Mouse (Mus musculus): Measurements from ENCODE around the gene Dld.

- no peak for TF ChIP-seq USF1 (IDR thresholded peaks at IDR 0.05; ENCODE audit: low read depth, low read length)
- TF ChIP-seq CTCF (IDR thresholded peaks at IDR 0.05 in 2 of 3, conservative IDR thresholded peaks at IDR 0.05 in 1 of 3; ENCODE audit: control insufficient read depth in 1 of 3, insufficient read depth in 1 of 3, low read depth in 2 of 3, low read length in 3 of 3, poor library complexity in 1 of 3, severe bottlenecking in 1 of 3) = no peak
- TF ChIP-seq MAFK (IDR thresholded peaks at IDR 0.05; ENCODE audit: borderline replicate concordance, low read depth, low read length) = no peak
- TF ChIP-seq HCFC1 (IDR thresholded peaks at IDR 0.05; ENCODE audit: low read depth, low read length) = no peak
- TF ChIP-seq EP300 (IDR thresholded peaks at IDR 0.05; ENCODE audit: low read depth in 1 of 2, low read length in 2 of 2) = no peak
- TF ChIP-seq POLR2A (IDR thresholded peaks at IDR 0.05; ENCODE audit: control insufficient read depth in 1 of 2, insufficient read depth in 1 of 2, low read depth in 1 of 2, low read length in 2 of 2, poor library complexity in 1 of 2) = no peak
- TF ChIP-seq ELF1 (IDR thresholded peaks at IDR 0.05; ENCODE audit: low read depth, low read length) = no peak
- no peak for TF ChIP-seq ZMIZ1 (IDR thresholded peaks at IDR 0.05; ENCODE audit: low read depth, low read length)
- no peak for TF ChIP-seq ZNF384 (IDR thresholded peaks at IDR 0.05; ENCODE audit: low read depth, low read length)
- no peak for TF ChIP-seq GATA1 (IDR thresholded peaks at IDR 0.05; ENCODE audit: low read depth, low read length)
- TF ChIP-seq SMC3 (IDR thresholded peaks at IDR 0.05; ENCODE audit: low read depth, low read length) = no peak
- TF ChIP-seq CHD2 (IDR thresholded peaks at IDR 0.05; ENCODE audit: low read length) = no peak
- no peak for TF ChIP-seq TAL1 (IDR thresholded peaks at IDR 0.05; ENCODE audit: low read length)
- no peak for TF ChIP-seq MAX (IDR thresholded peaks at IDR 0.05; ENCODE audit: low read length)
Measured at GRCm38 (mm10) chr12:31321532-31321931, 29.7 kb downstream of the Dld start.
